Mouse (Mus musculus) stomach, embryonic 14.5 days (tissue): ENCODE measurements around the gene Lamtor3. TPM values are rescaled to one million over a fixed set of nuclear protein-coding genes. Genes with fewer than 3 reads are reported as not detected.
"Not testable (repeated sequence)": the region's sequence is repeated elsewhere in the genome, so short reads cannot be mapped to it uniquely, and the experiment has no call there.

Experiments
- ATAC-seq: fragments of 200-750 bp; cut with Nextera tagmentation; 2 replicates; pipeline ENCODE4 v1.8.0; 2017; ENCODE audit warnings: low read depth, moderate TSS enrichment; ENCODE audit not compliant: insufficient number of reproducible peaks, insufficient read depth, low FRiP score
- H3K27ac ChIP-seq: fragments of 300-500 bp; sonication (generic); 2 replicates; pipeline ENCODE4 v1.5.1; 2014; ENCODE audit warnings: mild to moderate bottlenecking, low read length, moderate library complexity, mixed read lengths
- H3K27me3 ChIP-seq: fragments of 300-500 bp; sonication (generic); 2 replicates; pipeline ENCODE4 v1.6.1; 2014; ENCODE audit warnings: low read length, control low read depth, mixed read lengths; ENCODE audit not compliant: control insufficient read depth, insufficient read depth
- H3K36me3 ChIP-seq: fragments of 300-500 bp; sonication (generic); 2 replicates; pipeline ENCODE4 v1.6.1; 2014; ENCODE audit warnings: mild to moderate bottlenecking, control low read depth, low read length, moderate library complexity, mixed read lengths; ENCODE audit not compliant: control insufficient read depth, insufficient read depth
- H3K4me1 ChIP-seq: fragments of 300-500 bp; sonication (generic); 2 replicates; pipeline ENCODE4 v1.6.1; 2014; ENCODE audit warnings: low read length, control low read depth, mixed read lengths; ENCODE audit not compliant: control insufficient read depth, insufficient read depth
- H3K4me2 ChIP-seq: fragments of 300-500 bp; sonication (generic); replicated peaks from 2 replicates; pipeline ENCODE4 v1.6.1; 2014; ENCODE audit warnings: low read depth, low read length, control low read depth
- H3K4me3 ChIP-seq: fragments of 300-500 bp; sonication (generic); 2 replicates; pipeline ENCODE4 v1.5.1; 2014; ENCODE audit warnings: low read depth, low read length, control low read depth
- H3K9ac ChIP-seq: fragments of 300-500 bp; sonication (generic); replicated peaks from 2 replicates; pipeline ENCODE4 v1.6.1; 2014; ENCODE audit warnings: low read depth, mild to moderate bottlenecking, control low read depth, low read length, moderate library complexity, mixed read lengths
- H3K9me3 ChIP-seq: fragments of 300-500 bp; sonication (generic); 2 replicates; pipeline ENCODE4 v1.6.1; 2016; ENCODE audit warnings: low read depth, low read length, control low read depth; ENCODE audit not compliant: control insufficient read depth
- WGBS: fragments of 180-500 bp; shearing (Covaris S2); extraction: QIAGEN DNeasy Blood & Tissue Kit; methylation state at CpG from one replicate; pipeline ENCODE4 v1.1.7; 2014; 5-methylcytosine and 5-hydroxymethylcytosine counted together
- polyA plus RNA-seq: library from polyadenylated mRNA; unstranded; fragments of >200 nt; fragmentation: Nextera tagmentation; extraction: Ambion mirVana; gene quantifications from 2 replicates; pipeline ENCODE4 v1.2.1, GENCODE M21; 2014

The Lamtor3 gene
- polyA plus RNA-seq, 1 experiment from 2014 or later, result 119 TPM

DNA sequence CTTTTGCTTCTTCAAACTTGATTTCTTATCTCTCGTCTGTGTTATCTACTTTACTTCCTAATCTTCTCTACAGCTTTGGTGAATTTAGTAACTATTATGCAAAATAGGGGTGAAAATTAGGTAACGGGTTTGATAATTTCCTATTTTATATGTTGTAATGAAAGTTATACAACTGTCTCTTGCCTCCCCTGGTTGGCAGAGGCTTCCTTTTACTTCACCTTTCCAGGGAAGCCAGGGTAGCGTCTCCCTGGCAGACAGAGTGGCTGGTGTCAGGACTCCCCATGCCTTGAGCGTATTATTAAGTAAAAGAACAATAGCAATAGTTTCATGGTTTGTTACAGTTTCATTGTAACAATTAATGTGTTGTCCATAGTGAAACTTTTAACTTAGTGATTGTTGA, 24.5 kb upstream of the Lamtor3 start:
- no peak for ATAC-seq
- no peak overlapping the region for H3K9ac ChIP-seq
- WGBS, result 88% methylated on average over 4 of the region's 4 CpGs
- H3K9me3 ChIP-seq, result no peaks in the 10 kb centered on the region
- no peaks in the 10 kb centered on the region for H3K27me3 ChIP-seq
- H3K27ac ChIP-seq, result no peak overlapping the region
- no peak overlapping the region for H3K4me2 ChIP-seq
- H3K36me3 ChIP-seq, result peaks cover 15% of the 10 kb centered on the region
- no peaks in the 10 kb centered on the region for H3K4me1 ChIP-seq
- H3K4me3 ChIP-seq, result no peak overlapping the region

DNA sequence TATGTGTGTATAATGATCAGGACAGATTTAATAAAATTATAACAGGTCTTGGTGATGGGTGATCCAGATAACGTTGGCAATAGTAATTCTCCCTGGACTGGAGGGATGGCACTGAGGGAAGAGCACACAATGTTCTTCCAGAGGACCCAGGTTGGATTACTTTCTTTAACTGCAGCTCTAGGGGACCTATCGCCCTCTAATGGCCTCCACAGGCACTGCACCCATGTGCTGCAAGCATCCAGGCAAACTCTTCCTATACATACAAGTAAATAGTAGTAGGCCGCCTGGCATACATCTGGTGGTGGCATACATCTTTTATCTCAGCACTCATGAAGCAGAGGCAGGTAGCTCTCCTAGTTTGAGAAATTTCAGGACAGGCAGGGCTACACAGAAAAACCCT, 23.1 kb upstream of the Lamtor3 start:
- Histone ChIP-seq H3K4me3 (no peak overlapping the region), H3K4me1 (no peaks in the 10 kb centered on the region), H3K36me3 (peaks cover 8% of the 10 kb centered on the region; the same call in 1 of the 2 replicates), H3K9ac (no peak overlapping the region), H3K27ac (no peak overlapping the region), H3K9me3 (no peaks in the 10 kb centered on the region), H3K4me2 (no peak overlapping the region), H3K27me3 (no peaks in the 10 kb centered on the region)
- no peak for ATAC-seq
- WGBS, result 89% methylated on average over 3 of the region's 3 CpGs

DNA sequence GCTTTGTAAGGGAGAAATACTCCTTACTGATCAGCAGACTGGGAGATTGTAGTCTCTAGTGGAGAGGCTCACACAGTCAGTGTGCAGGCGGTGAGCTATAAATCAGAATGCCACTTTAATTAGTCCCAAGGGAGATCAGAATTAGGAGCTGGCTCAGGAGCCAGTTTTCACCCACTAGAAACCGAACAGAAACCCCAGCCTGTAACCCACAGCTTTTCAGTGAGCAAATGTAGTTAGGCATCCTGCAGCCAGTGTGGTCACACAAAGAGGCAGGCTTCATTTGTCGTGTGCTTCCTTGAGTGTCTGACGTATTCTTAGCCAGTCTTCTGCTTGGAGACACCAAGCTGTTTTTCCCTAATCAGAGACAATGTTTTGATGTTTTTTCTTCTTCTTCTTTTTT, 21.9 kb upstream of the Lamtor3 start:
- no peaks in the 10 kb centered on the region for H3K9me3 ChIP-seq
- H3K27ac ChIP-seq, result no peak overlapping the region

DNA sequence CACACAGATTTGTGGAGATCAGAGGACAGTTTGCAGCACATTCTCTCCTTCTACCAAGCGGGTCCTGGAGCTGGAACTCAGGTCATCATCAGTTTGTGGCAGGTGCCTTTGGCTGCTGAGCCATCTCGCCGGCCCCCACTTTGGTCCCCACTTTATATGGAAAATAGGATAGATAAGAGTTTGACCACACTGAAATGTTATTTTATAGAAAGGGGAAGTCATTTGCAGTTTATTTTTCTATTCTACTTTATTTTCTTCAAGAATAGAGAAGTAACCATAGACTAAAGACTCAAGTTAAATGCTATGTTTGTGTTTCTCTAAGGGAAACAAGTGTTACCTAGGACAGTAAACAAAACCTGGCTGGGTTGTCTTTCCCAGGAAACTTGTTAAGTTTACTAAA, 21.4 kb upstream of the Lamtor3 start:
- Histone ChIP-seq H3K9me3 (no peaks in the 10 kb centered on the region), H3K27ac (no peak overlapping the region), H3K9ac (no peak overlapping the region), H3K4me2 (no peak overlapping the region), H3K4me3 (no peak overlapping the region), H3K4me1 (no peaks in the 10 kb centered on the region), H3K36me3 (peaks cover 9% of the 10 kb centered on the region; the same call in 1 of the 2 replicates), H3K27me3 (no peaks in the 10 kb centered on the region)
- WGBS, result 92% methylated on average over 3 of the region's 3 CpGs
- ATAC-seq, result no peak

More for the DNA sequence above, 21.9 kb upstream of the Lamtor3 start:
- no peaks in the 10 kb centered on the region for H3K4me1 ChIP-seq
- H3K4me3 ChIP-seq, result no peak overlapping the region
- no peaks in the 10 kb centered on the region for H3K27me3 ChIP-seq
- no peak for ATAC-seq
- H3K36me3 ChIP-seq, result peaks cover 8% of the 10 kb centered on the region; the same call in 1 of the 2 replicates
- H3K9ac ChIP-seq, result no peak overlapping the region
- WGBS, result 90% methylated on average over 4 of the region's 4 CpGs
- H3K4me2 ChIP-seq, result no peak overlapping the region

DNA sequence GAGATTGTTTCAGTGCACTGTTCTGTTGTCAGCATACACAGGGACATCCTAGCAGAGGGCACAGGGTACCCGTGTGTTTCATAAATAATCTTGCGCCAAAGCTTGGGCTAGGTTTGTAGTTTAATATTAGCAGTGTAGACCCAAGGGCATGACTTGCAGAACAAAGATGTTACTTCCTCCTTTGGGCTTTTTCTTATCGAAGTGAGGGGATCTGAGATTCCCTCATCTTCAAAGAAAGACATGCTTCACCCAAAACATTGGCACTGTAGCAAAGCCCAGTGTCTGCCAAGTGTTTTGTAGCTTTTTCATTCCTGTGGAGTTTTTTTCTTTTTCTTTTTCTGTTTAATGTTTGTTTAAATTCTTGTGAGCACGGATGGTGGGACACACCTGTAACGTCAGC, 20.6 kb upstream of the Lamtor3 start:
- H3K4me2 ChIP-seq, result no peak overlapping the region
- WGBS, result 87% methylated on average over 5 of the region's 5 CpGs
- no peaks in the 10 kb centered on the region for H3K9me3 ChIP-seq
- H3K27me3 ChIP-seq, result no peaks in the 10 kb centered on the region
- H3K36me3 ChIP-seq, result peaks cover 16% of the 10 kb centered on the region
- no peak overlapping the region for H3K4me3 ChIP-seq
- H3K9ac ChIP-seq, result no peak overlapping the region
- no peak for ATAC-seq
- no peak overlapping the region for H3K27ac ChIP-seq
- H3K4me1 ChIP-seq, result no peaks in the 10 kb centered on the region

DNA sequence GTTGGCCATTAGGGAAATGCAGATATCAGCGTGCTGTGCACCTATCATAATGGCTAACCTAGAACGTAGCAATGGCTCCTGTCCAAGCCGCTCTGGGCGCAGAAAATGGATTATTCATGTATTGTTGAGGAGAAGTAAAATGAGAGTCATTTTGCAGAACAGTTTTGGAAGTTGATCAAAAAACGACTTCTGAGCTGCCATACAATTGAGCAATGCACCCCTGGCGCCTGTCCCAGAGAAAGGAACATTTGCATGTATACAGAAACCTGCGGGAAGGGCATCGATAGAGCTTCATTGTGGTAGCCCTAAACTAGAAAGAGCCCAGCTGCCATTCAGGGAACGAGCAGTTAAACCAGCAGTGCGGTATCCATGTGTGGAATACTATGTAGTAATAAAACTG, 18.2 kb upstream of the Lamtor3 start:
- Histone ChIP-seq H3K27ac (no peak overlapping the region), H3K9ac (no peak overlapping the region), H3K36me3 (peaks cover 16% of the 10 kb centered on the region), H3K4me3 (no peak overlapping the region), H3K4me2 (no peak overlapping the region), H3K4me1 (no peaks in the 10 kb centered on the region), H3K9me3 (no peaks in the 10 kb centered on the region), H3K27me3 (no peaks in the 10 kb centered on the region)
- ATAC-seq, result no peak
- WGBS, result 92% methylated on average over 10 of the region's 10 CpGs

DNA sequence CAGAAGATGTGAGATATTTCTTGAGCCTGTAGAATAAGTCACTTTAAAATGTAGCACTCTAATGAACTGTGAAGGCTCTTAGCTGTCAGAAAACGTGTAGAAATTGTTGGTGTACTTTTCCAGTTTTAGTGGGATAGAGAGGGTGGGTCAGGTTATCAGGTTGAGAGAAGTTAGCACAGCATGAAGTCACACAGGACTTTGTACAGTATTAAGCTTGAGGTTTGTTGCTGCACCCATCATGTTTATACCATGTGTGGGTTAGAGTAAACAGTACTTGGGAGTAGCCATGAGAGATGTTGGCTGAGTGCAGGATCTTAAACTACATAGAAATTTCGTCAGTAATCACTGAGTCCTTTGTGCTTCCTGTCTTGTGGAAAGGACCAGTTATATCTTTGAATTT, 5.2 kb upstream of the Lamtor3 start:
- Histone ChIP-seq H3K36me3 (no peaks in the 10 kb centered on the region), H3K9me3 (no peaks in the 10 kb centered on the region), H3K4me2 (no peak overlapping the region), H3K27ac (no peak overlapping the region), H3K27me3 (no peaks in the 10 kb centered on the region), H3K4me3 (no peak overlapping the region), H3K4me1 (no peaks in the 10 kb centered on the region; the same call in 1 of the 2 replicates), H3K9ac (no peak overlapping the region)
- no peak for ATAC-seq
- 53% methylated on average over 2 of the region's 2 CpGs for WGBS

DNA sequence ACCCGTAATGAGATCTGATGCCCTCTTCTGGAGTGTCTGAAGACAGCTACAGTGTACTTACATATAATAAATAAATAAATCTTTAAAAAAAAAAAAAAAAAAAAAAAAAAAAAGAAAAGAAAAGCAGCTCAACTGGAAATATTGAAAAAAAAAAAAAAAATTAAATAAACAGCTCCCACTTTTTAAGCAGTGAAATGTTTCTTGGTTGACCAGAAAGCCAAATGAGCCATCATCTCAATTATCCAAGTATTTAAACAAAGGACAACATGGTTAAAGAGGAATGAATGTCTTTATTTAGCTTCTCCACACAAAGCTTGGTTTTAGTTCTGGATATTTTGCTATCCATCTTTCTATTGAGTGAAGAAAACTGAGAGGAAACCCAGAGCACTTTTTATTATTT, 3.7 kb upstream of the Lamtor3 start:
- H3K9me3 ChIP-seq, ATAC-seq, H3K27me3 ChIP-seq, H3K4me2 ChIP-seq, H3K9ac ChIP-seq, H3K4me1 ChIP-seq, H3K4me3 ChIP-seq, H3K27ac ChIP-seq, H3K36me3 ChIP-seq: not testable (repeated sequence)
- no CpG with 5 or more reads among the region's 1 CpGs for WGBS

DNA sequence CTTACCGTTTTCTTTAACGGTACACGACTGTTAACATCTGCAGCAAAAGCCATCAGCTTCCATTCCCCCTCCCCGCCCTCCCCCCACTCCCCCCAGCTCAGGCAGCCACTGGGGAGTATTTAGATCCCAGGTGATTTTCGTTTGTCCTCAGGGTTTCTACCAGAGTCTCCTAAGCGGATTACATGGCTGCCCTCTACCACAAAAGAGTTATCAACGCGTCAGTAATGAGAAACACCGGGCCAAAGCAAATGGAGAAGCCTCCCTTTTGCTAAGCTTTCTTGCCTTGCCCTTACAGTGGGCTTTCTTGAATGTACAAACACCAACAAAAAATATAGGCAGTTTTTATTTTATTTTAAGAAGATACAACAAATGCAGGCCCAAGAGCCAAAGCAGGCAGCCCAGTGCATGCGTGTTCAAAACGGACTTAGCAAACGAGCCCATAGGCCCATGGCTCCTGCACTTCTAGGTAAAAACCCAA, 573 bp upstream of the Lamtor3 start:
- WGBS, result 22% methylated on average over 12 of the region's 12 CpGs
- ATAC-seq, result peak; percentile 43; the same call in 1 of the 2 replicates

More for the DNA sequence above, 573 bp upstream of the Lamtor3 start:
- Histone ChIP-seq H3K27me3 (no peaks in the 10 kb centered on the region), H3K4me1 (peaks cover 7% of the 10 kb centered on the region; the same call in 1 of the 2 replicates), H3K36me3 (peaks cover 9% of the 10 kb centered on the region), H3K9me3 (no peaks in the 10 kb centered on the region), H3K4me3 (peak overlapping the region; percentile 94), H3K4me2 (peak overlapping the region; percentile 59), H3K27ac (peak overlapping the region; percentile 78; the same call in 1 of the 2 replicates), H3K9ac (peak overlapping the region; percentile 33; the same call in 1 of the 2 replicates)
